Mouse (Mus musculus) thymus, postnatal 4 days (tissue): ENCODE results near the gene Ttll8.

Source experiments
- DNase-seq: peaks from one replicate; pipeline ENCODE4 v3.0.0; 2021

Ttll8 gene

DNA sequence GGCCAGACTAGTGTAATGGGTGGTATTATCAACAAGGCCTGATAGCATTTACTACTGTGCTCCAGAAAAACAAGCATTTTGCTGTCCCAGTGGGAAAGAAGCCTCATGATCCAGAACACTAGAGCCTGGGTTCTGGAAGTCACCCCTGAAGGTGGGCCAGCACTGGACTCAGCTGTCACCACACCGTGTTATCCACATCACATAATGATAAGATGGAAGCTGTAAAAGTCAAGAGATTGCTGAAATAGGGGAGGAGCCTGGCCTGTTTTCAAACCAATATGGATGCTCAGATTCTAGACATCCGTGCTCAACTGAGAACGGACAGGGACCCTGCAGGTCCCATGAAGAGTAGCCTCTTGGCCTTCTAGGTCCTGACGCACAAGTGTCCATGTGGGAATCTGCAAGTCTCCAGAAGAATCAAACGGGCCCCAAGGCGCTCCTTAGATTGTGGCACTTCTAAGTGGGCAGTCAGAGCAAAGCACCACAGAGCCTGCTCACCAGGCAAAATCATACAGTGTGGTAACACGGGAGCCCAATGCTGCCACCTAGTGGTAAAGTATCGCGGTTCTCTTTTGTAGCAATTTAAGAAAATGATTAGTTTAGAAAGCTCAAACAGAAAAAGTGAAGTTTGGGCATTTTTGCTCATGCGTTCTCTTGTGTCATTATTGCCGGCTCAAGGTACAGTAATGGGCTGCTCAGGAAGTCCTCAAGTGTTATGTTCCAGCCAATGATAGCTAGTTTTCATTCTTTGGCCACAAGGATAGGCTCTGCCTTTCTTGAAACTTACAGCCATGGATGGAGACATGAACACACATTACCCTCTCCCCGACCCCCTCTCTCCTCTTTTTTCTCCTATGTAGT lies 32.9 kb downstream of the Ttll8 start:
- peak; percentile 78 for DNase-seq

DNA sequence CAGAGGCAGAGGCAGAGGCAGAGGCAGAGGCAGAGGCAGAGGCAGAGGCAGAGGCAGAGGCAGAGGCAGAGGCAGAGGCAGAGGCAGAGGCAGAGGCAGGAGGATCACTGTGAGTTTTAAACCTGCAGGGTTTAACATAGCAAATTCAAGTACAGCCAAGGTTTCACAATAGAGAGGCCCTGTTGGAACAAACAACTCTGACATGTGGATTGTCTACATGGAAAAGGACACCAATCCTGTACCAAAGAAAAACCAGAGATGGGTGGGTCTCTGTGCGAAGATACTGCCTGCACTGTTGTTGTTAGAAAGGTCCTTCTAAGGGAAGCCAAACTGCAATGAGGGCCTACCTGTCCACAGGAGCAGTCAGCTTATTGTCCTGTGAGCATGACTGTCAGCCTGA lies 34.2 kb downstream of the Ttll8 start:
- DNase-seq: no peak

DNA sequence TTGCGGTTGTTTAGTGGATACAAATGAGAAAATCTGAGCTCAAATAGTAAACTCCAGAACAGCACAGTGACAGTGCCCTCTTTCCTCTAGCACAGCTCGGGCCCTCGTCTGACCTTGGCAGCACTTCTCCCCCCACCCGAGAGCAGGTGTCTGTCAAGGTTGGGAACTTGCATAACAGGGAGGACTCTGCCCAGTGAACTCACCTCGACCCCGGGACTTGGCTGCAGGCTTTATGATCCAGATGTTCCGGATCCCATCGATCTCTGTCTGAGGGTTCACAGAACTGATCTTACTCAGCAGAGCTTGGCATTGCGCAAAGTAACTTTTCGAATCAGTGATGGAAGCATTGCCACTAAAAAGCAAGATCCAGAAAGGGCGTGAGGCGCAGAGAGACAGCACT lies 34.9 kb downstream of the Ttll8 start:
- DNase-seq: no peak

DNA sequence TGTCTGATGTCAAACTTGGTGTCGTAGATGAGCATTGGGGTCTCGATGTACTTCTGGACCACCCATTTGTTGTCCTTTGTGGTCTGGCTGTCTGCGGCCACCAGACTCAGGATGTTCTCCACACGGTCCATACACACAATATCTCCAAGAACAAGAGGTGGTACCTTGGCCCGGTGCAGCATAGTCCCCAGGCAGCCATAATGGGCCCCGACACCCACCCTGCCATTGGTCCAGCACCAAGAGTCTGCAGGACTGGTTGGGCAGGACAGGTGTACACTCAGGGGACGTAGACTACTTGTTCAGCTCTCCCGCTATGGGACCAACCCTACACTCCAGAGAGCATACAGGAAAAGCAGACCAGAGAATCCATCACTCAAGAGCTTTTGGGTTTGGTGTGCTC lies 37.1 kb downstream of the Ttll8 start:
- DNase-seq: no peak

DNA sequence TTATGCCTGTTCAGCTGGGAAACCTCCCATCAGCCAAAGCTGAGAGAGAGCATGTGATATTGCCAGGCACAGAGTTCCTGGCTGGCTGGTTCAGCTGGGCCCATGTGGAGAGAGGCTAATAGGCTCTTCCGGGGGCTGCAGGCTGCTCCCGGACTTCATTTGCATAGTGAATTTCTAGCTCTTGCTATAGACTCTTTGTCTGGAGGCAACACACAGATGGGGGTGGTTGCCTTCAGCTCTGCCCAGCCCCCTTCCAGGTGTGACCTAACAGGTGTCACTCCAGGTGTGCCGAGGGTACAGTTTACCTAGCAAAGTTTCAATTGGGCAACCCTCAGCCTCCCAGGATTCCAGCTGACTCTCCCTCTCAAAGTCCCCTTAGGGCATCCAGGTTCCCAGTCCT lies 37.9 kb downstream of the Ttll8 start:
- DNase-seq: no peak

DNA sequence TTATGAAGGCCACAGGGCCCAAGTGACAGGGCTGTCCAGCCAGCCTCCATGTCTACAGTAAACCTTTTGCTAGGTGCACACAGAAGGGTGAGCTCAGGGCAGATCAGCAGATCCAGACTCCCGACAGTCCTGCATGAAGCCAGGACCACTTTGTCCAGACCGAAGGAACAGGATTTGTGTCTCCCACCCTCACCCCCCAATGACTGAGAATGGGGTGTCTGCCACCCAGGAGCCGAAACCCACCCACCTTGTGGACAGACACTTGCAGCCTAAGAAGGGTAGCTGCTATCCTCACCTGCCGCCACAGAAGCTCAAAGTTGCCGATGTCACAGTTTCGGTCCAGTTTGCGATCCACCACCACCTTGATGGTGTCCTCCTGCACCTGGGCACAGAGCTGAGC lies 39.2 kb downstream of the Ttll8 start:
- no peak for DNase-seq

DNA sequence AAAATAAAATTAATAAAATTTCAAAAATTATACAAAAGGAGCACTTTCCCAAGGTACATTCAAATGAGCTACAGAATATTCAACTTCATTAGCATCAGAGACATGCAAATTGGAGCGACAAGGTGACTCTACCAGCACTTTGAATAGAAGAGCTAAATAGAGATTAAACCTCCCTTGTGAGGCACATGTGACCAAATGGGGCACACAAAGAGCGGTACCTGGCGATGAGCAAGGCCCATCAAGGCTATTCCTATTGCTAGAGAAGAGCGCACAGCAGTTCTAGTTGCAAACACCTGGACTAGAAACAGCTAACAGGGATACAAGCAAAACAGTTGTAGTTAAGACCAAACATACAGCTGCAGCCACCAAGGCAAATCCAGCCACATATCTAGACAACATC lies 47.9 kb downstream of the Ttll8 start:
- no peak for DNase-seq

DNA sequence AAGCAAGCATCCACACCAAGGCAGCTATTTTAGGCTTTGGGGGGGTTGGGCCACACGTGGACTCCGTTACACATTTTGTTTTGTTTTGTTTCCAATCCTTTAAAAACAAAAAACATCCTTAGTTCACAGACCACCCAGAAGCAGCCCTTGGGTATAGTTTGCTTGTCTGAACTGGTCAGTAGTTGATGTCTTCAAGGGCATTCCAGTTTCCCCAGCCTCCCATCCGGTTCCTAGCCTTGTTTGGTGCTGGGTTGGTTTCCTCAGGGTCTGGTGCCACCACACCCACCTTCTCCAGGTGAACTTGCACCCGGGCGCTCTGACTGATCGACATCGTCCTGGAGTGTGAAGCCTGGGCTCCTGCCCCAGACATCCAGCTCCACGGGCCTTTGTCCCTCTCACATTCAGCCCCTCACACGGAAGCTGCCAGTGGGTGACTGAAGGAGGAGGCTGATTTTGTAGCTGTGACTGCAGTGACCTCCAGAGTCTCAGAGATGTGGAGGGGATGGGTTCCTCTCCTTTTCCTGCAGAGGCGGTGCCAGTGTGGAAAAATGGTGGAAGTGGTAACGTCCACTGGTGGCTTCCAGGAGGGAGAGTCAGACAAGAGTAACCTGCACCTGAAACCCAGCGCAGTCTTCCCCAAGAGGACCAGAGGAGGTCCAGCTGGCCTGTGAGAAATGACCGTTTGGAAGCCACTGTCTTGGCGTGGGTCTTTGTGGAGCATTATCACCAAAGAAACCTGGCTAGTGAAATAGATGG lies 50.0 kb downstream of the Ttll8 start:
- no peak for DNase-seq

DNA sequence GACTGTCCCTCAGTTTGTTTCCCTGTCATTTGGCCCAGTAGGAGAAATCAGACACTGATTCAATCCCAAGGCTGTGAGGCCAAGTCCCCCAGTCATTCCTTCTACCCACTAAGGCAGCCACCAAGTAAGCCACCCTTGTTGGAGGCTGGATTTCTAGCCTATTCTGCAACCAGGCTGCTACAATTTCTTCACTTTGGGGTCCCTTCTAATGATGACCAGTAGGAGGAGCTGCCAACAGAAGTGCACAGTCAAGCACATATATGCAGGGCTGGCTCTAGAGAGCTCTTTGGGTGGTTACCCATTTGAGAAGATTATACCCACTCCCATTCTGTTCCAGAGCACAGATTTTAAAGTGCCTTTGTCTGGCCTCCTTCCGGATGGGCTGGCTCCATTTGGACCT lies 51.1 kb downstream of the Ttll8 start:
- DNase-seq: no peak

DNA sequence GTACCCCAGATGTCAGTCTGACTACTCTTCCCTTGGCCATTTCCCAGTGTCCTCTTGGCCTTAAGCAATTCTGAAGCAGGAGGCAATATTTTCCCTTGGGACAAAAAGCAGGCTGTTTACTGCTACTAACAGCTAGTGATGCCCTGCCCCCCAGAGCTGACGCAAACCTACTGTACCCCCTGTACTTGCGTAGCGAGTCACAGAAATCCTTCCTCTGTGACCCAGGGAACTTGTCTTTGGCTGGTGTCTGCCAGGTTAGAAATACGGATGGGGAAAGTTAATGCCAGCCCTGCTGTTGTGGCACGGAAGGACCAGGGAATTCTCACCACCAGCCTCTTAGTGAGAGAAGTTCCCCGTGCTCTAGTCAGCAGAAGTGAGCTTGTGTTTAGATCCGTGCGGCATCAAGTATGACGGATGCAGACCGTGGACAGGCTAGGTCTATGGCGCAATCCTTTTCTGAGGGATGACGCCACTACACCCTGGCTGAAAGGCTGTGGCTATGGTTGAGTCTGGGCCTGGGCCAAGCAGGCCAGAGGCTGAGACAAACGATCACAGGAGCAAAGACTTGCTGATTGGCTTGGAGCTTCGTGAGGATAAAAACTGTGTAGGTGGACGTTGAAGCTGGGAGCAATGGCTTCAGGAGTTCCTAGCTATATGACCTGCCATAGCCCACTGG lies 51.9 kb downstream of the Ttll8 start:
- no peak for DNase-seq

DNA sequence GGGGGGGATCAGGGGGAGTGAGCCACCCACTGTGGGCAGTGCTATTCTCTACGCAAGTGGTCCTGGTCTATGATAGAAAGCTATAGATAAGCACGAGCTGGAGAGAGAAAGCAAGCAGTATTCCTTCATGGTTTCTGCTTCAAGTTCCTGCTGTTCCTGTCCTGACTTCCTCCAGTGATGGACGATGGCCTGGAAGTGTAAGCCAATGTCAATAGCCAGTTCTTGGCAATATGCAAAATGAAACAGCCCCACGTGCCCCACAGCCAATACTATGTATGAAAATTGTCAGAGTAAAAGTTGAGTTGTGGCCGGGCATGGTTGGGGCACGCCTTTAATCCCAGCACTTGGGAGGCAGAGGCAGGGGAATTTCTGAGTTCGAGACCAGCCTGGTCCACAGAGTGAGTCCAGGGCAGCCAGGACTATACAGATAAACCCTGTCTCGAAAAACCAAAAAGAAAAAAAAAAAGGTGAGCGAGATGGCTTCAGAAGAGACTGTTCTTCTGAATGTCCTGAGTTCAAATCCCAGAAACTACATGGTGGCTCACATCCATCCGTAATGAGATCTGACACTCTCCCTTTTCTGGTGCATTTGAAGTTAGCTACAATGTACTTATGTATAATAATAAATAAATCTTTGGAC lies 57.8 kb downstream of the Ttll8 start:
- no peak for DNase-seq

DNA sequence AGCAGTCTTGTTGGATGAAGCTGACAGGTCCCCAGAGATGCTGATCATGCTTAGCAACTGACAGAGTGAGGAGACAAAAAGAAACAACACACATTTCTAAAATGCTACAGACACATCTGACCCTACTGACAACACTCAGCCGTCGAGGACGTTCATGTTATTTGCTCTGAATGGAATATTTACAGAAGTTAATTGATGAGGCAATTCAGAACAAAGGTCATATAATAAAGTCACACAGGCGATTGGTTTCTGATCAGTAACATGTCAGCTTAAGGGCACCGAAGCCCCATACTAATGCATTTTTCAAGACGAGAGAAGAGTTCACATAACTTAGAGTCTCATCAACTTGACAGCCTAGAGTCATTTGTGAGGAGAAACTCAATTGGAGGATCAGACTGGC lies 58.3 kb downstream of the Ttll8 start:
- no peak for DNase-seq

DNA sequence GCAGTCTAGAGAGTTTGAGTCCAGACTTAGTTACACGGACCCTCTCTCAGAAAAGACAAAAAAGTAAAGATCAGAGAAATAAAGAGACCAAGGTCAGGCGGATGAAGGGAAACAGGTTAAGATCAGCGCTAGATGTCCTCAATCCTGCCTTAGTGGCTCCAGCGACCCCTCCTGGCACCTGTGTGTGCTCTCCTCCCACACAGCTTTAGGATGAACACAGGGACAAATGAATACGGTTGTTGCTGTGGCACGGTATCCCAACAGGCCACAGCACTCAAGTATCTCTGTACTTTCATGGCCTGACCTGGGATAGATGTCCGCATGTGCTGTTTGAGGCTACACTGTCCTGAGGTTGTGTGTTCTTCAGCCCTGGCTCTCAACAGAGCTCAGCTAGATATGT lies 59.1 kb downstream of the Ttll8 start:
- no peak for DNase-seq

DNA sequence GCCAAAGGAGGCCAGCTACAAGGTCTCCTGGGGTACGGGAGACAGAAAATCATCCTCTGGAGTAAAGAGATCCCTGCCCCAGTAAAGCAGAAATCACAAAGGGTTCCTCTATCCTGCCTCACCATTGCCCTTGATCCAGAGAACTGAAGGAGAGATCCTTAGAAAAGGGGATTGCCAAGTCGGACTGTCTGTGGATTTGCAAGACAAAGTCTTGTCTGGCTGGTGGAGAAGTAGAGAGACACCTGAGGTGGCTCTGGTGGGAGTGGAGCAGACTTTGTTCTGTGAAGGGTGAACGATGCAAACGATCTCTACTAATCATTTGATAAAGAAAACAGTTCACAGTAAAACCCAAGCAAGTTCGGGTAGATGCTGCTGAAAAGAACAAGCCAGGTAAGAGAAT lies 61.3 kb downstream of the Ttll8 start:
- no peak for DNase-seq

DNA sequence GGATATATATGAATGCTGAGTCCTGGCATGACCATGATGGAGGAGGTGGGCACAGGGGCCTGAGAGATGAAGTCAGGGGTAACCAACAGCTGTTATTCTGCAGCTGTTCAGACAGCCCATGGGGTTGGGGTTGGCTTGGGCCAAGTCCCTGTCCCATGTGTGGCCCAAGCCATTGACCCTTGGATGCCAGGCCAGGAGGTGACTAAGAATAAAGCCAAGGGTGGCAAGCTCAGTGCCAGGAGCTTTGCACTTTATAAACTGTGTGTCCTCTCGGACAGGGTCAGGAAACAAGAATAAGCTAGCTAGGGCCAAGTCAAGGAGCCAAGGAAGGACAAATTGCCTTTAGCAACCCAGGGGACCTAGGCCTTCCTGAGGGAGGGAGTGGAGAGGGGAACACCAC lies 62.0 kb downstream of the Ttll8 start:
- DNase-seq: no peak

DNA sequence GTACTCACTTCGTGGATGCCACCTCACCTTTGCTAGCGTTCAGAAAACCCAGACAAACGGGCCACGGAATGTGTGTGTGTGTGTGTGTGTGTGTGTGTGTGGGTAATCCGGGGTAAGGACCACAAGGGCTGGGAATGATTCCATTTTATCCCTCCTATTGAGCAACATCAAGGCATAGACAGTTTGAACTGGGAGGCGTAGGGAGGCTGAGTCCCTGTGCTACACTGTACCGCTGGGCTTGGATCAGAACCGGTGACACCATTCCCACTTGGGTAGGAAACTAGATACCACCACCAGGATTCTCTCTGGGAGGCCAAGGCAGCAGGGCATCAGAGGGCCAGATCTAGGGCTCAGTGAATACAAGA lies 62.6 kb downstream of the Ttll8 start:
- no peak for DNase-seq

DNA sequence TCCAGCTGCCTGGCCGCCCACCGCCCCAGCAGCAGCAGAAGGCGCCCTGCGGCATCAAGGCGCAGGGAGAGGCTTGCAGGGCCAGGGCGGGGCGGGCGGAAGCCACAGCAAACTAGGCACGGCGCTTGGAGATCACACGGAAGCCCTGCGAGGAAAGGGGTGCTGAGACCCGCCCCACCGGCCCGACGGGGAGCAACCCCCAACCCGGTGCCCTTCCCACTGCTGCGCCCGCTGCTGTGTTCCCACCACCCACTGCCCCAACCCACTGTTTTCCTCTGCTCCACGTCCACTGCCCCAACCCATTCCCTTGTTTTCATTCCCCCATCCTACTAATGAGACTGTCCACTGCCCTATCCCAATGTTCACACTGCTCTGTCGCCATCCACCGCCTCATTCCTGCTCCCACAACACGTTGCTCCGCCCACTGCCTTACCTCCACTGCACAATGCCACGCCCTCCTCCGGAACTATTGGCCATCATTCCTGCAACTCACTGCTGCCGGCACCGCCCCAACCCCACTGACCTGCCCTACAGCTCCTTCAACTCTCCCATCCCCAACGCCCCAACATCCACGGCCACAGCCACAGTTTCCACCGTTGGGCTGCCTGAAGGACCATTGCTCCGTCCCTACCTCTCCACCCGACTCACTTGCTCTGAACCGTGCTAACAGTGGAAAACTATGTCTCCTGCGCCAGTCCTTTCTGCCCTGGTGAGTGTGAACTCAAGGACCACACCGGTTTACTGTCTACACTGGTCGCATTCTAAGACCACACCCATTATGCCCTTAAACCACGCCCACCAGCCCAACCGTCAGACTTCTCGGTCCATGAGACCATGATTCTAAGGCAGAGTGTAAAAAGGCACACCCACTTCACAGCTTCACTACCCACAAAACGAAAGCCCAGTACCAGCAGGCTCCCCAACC lies 63.2 kb downstream of the Ttll8 start:
- peak; percentile 69 for DNase-seq

DNA sequence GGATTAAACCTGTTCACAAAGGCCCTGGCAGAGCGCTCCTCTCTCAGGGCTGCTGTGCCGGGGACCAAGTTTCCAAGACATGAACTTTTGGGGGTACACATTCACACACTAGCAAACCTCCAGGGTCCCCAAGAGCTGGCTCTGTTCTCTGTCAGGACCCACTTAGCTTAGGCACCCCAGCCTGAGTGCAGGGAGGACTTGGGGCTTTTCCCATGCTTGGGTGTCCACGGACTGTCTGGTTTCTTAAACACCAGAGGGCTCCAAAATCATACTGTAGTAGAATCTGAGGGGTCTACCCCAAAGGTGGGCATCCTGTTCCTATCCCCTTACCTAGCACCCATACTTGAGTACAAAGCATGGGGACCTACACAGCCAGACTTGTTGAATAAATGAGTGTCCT lies 64.2 kb downstream of the Ttll8 start:
- DNase-seq: no peak

DNA sequence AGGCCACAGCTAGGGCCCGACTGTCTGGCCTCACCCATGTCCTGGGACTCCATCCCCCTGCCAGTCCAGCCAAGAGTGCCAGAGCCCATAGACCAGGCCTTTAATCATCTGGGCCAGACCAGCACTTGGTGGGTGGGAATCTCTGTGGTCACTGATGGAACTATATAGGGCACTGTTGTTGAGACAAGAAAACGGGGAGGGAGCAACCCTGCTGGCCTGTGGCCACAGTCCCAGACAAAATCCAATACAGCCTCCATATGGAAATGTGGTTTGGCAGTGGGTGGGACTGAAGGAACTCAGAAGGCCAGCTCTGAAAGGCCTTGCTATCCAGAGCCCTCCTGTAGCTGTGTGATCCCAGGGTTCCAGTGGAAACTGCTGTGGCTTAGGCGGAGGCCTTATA lies 65.2 kb downstream of the Ttll8 start:
- DNase-seq: no peak

DNA sequence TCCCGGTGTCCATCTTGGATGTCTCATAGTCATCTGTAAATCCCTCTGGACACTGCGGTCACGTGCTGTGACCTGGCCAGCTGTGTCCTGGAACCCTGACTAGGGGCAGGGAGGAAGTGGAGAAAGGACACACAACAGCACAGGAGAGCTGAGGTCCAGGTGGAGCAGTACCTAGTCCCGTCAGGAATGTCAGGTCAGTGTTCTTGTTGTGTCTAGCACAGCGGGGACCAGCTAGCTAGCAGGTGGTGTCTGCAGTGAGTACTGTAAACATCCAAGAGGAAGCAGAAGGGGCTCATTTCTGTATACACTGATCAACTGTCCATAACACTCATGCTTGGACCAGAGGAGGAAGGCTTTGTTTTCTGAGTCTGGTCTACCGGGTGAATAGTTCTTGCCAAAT lies 68.8 kb downstream of the Ttll8 start:
- no peak for DNase-seq

DNA sequence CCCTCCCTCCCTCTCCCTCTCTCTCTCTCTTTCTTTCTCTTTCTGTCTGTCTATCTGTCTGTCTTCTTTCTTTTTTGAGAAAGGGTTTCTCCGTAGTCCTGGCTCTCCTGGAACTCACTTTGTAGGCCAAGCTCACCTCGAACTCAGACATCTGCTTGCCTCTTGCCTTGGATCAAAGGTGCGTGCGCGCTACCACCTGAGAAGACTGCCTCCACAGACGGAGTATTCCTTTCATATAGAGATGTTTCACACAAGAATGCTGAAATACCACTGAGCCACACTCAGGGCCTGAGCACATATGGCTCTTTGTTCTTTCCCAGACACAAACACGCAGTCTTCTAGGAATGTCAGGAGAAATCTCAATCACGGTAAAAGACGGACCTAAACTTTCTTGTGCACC lies 70.9 kb downstream of the Ttll8 start:
- no peak for DNase-seq

DNA sequence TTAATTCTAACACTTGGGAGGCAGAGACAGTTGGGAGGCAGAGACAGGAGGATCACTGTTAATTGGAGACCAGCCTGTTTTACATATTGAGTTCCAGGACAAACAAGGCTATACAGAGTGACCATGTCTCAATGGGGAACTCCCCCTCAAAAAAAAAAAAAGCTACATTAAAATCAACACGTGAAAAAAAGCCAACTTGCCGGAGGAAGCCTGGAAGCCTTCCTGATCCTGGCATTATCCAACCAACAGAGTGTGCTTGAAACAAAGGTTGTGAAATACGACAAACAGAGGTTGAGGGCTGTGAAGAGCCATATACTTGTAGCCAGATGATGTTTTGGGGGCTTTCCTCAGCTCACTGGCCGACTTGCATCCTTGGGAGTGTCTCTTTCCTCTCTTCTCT lies 71.4 kb downstream of the Ttll8 start:
- DNase-seq: no peak
